Mouse (Mus musculus): ENCODE data around the gene Skap1.
"Not testable (repeated sequence)": the region's sequence is repeated elsewhere in the genome, so short reads cannot be mapped to it uniquely, and the experiment has no call there.

Skap1 gene

DNA sequence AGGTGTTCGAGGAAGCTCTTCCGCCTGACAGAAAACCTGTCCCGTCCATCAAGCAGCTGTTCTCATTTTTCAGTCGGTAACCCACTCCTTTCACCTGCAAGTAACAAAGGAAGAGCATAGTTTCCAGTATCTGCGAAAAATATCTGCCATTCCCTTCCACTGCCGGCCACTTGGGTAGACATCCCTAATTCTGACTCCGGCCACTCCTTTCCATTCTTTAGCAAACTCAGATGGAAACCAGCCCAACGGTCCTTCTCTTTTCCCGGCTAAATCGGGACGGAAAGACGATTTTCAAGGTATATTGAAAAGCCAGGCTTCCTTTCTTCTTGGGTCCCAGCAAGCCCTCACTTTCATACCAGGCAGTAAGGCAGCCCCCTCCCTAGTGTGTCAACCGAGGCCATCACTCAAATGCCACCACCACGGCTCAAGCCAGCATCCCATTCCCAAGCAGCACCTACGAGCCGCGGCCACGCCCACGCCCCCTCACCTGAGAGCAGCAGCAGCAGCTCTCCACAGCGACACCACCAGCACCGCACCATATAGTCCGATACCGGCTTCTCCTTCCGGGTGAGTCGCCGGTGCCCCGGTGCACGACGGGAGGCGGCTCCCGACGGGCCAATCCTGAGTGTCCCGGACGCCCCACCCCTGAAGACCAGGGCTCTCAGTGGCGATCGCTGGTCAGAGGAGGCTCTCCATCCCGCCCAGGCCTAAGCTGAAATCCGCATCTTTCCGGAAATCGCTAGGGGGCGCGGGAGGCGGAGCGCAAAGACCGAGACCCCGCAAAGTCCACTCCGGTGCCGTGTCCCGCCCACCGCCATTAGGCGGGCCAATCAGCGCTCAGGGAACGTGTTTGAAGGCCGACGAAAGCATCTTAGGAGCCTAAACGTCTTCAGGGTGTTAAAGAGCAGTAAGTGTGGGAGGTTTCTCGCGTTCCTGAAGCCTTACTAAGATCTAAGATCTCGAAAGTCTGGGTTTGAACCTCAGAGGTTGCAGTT lies 312.9 kb downstream of the Skap1 start, which contains the start of gene Snx11:
Snx11 (minus strand) TSS at position 592 of the 995 bp plus-strand sequence.
- in situ Hi-C loops (cut with MseI, MboI), result no loop called here

DNA sequence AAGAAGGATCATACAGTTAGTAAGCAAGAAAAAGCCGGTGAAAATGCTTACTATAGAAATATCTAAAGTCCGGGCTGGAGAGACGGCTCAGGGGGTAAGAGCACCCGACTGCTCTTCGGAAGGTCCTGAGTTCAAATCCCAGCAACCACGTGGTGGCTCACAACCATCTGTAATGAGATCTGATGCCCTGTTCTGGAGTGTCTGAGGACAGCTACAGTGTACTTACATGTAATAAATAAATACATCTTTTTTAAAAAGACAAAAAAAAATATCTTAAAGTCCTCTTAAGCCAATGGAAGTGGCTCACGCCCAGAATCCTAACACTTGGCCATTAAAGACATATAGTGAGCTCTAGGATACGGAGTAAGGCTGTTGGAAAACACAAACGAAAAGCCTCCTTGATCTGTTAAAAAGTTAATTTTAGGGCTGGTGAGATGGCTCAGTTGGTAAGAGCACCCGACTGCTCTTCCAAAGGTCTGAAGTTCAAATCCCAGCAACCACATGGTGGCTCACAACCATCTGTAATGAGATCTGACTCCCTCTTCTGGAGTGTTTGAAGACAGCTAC lies 313.8 kb downstream of the Skap1 start:
- in situ Hi-C loops (cut with MseI, MboI), result not testable (repeated sequence)

DNA sequence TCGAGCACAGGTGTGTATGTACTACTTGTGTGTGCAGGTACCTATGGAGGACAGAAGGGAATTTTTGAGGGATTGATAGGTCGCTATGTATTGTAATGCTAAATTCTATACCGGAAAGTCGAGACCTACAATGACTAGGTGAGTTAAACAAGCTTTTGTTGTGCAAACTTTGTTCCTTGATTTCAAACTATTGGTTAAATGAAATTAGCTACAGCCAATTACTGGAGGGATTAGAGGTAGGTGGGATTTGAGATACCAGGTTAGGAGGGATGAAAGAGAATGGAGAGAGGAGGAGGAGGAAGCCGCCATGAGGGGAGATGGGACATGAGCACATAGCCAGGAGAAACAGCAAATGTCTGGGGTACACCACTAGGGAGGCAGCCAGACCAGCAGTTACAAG lies 315.9 kb downstream of the Skap1 start:
- in situ Hi-C loops (cut with MseI, MboI), result loop anchor here in 1 of 2 experiments (5.0 kb wide), 1 partner anchor 82 kb away; no protein-coding TSS in a partner anchor

DNA sequence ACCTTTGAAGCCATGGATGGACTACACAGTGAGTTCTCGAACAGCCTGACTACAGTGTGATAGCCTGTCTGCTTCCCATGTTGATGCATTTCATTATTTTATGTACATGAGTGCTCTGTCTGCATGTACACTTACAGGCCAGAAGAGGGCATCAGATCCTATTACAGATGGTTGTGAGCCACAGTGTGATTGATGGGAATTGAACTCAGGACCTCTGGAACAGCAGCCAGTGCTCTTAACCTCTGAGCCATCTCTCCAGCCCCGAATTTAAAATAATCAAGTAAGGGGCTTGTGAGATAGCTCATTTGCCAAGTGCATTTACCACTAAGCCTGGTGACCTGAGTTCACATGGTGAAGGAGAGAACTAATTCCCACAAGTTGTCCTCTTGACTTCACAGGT lies 317.0 kb downstream of the Skap1 start:
- in situ Hi-C loops (cut with MseI, MboI), result loop anchor here in 1 of 2 experiments (5.0 kb wide), 1 partner anchor 81 kb away; no protein-coding TSS in a partner anchor

DNA sequence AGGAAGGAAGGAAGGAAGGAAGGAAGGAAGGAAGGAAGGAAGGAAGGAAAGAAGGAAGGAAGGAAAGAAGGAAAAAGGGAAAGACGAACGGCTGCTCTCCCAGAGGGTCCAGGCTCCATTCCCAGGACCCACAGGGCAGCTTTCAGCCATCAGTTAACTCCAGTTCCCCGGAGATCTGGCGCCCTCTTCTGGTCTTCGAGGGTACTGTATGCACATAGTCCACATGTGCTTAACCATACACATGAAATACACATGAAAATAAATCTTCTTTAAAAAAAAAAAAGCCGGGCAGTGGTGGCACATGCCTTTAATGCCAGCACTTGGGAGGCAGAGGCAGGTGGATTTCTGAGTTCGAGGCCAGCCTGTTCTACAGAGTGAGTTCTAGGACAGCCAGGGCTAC lies 320.5 kb downstream of the Skap1 start:
- in situ Hi-C loops (cut with MseI, MboI), result loop anchor here (5.0 kb wide), 1 partner anchor 77 kb away; no protein-coding TSS in a partner anchor

DNA sequence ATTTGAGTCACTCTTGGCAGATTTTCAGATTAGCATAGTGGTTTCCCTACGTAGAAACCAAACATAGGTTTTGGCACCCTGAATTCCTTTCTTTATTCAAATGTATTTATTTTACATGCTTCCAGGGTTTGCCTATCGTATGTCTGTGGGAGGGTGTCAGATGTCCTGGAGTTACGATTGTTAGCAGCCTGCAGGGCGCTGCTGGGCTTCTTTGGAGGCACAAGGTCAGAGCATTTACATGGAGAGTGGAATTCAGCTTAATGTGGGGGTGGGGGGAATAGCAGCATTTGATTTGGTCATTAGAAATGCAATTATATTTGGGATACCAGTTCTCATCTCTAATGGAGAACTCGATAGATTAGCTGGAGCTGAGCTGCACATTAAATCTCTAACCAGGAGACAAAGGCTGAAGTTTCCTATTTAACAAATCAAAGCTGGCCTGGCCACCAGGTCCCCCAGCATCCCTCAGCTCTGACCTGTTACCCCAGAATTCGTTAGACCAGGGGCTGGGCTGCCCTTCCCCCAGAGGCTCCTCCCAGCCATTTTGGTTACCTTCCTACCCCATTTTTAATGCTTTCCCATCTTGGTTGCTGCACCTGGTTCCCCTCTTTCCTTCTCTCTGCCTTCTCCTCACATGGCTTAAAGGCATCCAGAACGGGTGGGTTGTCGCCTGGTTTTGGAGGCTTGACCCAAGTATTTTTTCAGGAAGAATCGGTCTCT lies 322.5 kb downstream of the Skap1 start:
- in situ Hi-C loops (cut with MseI, MboI), result loop anchor here in 1 of 2 experiments (5.0 kb wide), 1 partner anchor 75 kb away; no protein-coding TSS in a partner anchor

DNA sequence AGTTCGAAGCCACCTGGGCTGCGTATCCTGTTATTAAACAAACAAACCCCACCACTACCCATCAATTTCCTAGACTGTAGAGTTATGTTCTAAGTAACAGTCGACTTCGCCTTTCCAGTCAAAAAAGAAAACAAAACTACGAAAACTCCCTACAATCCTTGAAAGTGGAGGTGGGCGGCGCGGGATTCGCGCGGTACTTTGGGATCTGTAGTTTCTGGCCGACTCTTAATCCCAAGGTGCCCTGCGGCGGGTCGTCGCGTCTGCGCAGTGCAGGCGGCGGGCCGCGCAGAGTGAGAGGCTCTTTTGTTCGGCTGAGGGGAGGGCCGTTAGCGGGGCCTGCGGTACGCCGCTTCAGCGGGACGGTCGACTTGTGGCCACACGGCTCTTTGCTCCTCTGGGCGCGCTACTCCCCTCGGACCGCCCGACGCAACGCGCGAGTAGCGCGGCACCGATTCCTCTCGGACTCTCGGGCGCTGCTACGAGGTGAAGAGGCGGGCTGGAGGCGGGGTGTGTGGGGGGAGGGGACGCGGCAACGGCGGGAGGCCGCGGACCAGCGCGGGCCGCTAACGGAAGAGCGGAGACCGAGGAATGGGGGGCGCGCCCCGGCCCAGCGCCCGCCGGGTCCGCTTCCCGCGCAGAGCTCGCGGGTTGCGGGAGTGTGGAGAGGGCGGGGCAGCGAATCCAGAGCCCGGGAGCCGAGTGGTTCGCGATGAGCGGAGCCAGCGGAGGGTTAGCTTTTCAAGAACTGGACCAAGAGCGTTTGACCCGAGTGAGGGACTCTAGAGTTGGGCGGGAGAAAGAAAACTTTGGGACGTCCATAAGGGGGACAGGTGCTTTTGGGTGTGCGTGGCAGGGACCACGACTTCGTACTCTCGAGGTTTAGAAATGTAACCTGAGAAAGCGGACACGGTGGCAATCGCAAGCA lies 324.7 kb downstream of the Skap1 start, which contains the start of gene Cbx1:
Cbx1 (plus strand) TSS at position 257 of the 925 bp plus-strand sequence.
- in situ Hi-C loops (cut with MseI, MboI), result loop anchor here in 1 of 2 experiments (5.0 kb wide), 1 partner anchor 73 kb away; no protein-coding TSS in a partner anchor

DNA sequence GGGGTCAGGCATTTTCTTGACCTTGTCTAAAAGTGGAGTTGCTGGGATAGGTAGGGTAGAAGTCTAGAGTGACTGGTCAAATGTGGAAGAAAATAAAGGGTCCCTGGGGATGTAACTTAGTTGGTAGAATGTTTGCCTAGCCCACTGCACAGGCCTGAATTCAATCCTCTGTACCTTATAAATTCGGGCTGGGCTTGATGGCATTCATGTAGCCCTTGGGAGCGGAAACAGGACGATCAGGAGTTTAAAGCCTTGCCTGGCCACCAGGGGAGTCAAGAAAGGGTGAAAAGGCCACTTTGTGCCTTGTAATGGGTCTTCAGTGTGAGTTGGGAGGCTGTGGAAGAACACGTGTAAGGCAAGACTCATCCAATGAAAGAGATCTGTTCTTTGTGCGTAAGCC lies 325.6 kb downstream of the Skap1 start:
- in situ Hi-C loops (cut with MseI, MboI), result loop anchor here in 1 of 2 experiments (5.0 kb wide), 1 partner anchor 72 kb away; no protein-coding TSS in a partner anchor

DNA sequence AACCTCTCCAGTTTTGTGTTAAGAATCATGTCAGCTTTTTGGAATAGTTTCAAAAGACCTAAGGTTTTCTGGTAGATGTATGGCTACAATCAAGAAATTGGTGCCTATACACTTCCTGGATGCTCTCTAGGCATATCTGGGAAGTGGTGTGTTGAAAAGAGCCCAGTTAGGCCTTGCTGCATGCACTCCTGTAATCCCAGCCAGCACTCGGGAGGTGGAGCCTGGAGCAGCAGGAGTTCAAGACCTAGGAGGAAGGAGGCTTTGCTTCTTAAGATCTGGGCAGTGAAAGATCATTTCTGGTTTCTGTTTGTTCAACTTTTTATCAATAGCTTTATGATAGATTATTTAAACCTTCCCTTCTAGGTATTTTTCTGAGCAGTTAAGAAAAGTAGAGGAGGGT lies 326.3 kb downstream of the Skap1 start:
- in situ Hi-C loops (cut with MseI, MboI), result no loop called here

DNA sequence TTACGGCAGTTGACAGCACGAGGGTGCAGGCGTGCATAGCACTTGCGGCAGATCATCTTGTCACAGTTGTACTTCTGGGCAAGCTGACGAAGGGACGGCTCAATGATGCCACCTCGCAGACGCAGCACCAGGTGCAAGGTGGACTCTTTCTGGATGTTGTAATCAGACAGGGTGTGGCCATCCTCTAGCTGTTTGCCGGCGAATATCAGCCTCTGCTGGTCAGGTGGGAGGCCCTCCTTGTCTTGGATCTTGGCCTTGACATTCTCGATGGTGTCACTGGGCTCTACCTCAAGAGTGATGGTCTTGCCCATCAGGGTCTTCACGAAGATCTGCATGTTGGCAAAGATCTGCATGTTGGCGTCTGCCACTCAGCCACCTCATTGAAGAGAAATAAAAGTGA lies 331.1 kb downstream of the Skap1 start:
- in situ Hi-C loops (cut with MseI, MboI), result no loop called here

DNA sequence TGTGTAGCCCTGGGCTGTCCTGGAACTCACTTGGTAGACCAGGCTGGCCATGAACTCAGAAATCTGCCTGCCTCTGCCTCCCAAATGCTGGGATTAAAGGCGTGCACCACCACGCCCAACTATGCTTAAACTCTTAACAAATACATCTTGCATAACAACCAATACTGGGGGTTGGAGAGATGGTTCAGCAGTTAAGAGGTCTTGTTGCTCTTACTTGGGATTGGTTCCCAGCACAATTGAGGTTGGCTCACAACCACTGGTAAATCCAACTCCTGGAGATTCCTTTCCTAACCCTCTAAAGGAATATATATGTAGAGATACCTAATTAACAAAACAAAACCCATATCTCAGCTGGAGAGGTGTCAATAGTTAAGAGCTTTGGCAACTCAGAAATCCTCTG lies 331.7 kb downstream of the Skap1 start:
- in situ Hi-C loops (cut with MseI, MboI), result no loop called here

DNA sequence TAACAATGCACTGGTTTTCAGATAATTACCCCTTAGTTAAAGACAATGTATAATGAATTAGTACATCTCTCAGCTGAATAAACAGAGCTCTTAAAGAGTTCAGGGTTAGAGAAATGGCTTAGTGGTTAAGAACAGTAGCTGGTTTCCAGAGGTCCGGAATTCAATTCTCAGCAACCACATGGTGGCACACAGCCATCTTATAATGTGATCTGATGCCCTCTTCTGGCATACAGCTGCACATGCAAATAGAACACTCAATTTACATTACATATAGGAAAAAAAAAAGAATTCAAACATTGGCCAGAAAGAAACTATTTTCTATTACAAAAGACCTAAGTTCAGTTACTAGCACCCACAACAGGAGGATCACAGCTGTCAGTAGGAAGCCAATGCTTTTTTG lies 332.2 kb downstream of the Skap1 start:
- in situ Hi-C loops (cut with MseI, MboI), result no loop called here

DNA sequence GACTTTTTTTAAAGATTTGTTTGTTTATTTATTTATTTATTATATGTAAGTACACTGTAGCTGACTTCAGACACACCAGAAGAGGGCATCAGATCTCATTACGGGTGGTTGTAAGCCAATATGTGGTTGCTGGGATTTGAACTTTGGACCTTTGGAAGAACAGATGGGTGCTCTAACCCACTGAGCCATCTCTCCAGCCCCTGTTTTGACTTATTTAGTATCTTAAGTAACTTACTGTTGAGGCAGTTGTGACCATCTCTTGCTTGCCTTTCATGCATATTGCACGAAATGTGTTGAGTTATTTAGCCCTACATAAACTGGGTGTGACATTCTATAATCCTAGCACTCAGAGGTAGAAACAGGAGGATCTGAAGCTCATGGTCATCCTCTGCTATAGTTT lies 335.1 kb downstream of the Skap1 start:
- in situ Hi-C loops (cut with MseI, MboI), result no loop called here

DNA sequence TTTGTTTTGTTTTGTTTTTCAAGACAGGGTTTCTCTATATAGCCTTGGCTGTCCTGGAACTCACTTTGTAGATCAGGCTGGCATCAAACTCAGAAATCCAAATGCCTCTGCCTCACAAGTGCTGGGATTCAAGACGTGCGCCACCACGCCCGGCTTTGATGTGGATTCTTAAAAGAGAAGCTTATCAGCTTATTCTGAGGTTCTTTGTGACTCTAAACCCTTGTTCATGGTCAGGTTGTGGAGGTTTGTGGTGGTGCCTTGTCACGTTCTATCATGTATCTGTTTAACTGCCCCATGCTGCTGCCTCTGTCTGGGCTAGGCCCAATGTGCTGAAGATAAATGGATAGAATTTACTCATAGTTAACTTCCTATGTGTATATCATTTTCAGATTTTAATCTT lies 341.2 kb downstream of the Skap1 start:
- in situ Hi-C loops (cut with MseI, MboI), result no loop called here

DNA sequence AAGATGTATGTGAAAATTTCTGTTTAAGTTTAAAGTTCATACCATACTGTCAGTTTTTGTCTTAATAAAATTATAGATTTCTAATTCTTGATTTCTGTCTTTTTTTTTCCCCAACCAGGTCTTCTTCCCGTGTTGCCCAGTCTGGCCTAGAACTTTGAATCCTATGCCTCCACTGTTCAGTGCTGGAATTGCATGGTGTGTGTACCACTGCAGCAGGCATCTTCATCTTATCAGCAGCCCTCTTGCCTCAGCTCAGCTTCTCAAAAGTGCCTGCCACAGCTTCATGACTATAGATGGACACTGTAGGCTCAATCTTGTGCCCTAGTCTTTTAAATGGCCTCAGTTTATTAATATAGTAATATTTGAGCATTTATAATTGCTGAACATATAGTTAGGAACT lies 343.7 kb downstream of the Skap1 start:
- in situ Hi-C loops (cut with MseI, MboI), result no loop called here
